Mouse (Mus musculus): ENCODE measurements at regions not wholly inside any gene's neighbourhood (a gene's known extent, or its start where the extent isn't known, plus 50 kb on each side); places are given as distances from the start of the nearest gene placed in this dataset.

- no peak for TF ChIP-seq CTCF (IDR thresholded peaks at IDR 0.05 in 2 of 3, conservative IDR thresholded peaks at IDR 0.05 in 1 of 3; ENCODE audit: control insufficient read depth in 1 of 3, insufficient read depth in 1 of 3, low read depth in 2 of 3, low read length in 3 of 3, poor library complexity in 1 of 3, severe bottlenecking in 1 of 3)
- no peak for TF ChIP-seq GATA1 (IDR thresholded peaks at IDR 0.05; ENCODE audit: low read depth, low read length)
- no peak for TF ChIP-seq E2F4 (IDR thresholded peaks at IDR 0.05; ENCODE audit: borderline replicate concordance, low read depth, low read length)
- no peak for TF ChIP-seq USF1 (IDR thresholded peaks at IDR 0.05; ENCODE audit: low read depth, low read length)
- TF ChIP-seq TCF12 (IDR thresholded peaks at IDR 0.05; ENCODE audit: low read depth, low read length): no peak
These were observed 72.2 kb upstream of the Ssbp2 start for GRCm38 (mm10) chr13:91387913-91388312.

All from MEL (cell line).